Mouse (Mus musculus): Measurements from ENCODE around the gene Gm10057. TPM values are rescaled to one million over a fixed set of nuclear protein-coding genes. Genes with fewer than 3 reads are reported as not detected.
"Not testable (repeated sequence)": the region's sequence is repeated elsewhere in the genome, so short reads cannot be mapped to it uniquely, and the experiment has no call there.

Gm10057 gene
- not detected for polyA plus RNA-seq (2017; shearing (Covaris generic))

DNA sequence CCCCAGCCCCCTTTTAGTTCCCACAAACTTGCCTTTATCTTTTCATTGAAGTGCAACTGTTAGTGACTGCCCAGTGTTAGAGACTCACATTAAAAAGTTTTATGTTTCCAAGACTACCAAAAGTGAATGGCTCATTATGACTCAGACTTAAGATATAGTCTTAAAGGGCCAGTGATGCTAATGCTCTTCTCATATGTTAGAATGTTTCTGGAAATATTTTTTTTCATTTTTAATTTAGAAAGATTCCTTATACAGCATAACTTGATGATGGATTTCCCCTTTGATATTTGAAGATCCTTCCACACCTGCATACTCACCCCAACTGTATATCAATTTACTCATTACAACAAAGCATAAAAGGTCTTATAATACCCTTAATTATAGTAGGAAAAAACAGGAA is at the start of gene Gm10057:
Gene Gm10057 (minus strand): TSS at position 101 of the 400 bp plus-strand sequence.
- ATAC-seq = not testable (repeated sequence)

DNA sequence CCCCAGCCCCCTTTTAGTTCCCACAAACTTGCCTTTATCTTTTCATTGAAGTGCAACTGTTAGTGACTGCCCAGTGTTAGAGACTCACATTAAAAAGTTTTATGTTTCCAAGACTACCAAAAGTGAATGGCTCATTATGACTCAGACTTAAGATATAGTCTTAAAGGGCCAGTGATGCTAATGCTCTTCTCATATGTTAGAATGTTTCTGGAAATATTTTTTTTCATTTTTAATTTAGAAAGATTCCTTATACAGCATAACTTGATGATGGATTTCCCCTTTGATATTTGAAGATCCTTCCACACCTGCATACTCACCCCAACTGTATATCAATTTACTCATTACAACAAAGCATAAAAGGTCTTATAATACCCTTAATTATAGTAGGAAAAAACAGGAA is 21.1 kb downstream of the Gm10057 start, which contains the start of gene 4921511M17Rik:
Gene 4921511M17Rik (minus strand): TSS at position 101 of the 400 bp plus-strand sequence.
- not testable (repeated sequence) for ATAC-seq

DNA sequence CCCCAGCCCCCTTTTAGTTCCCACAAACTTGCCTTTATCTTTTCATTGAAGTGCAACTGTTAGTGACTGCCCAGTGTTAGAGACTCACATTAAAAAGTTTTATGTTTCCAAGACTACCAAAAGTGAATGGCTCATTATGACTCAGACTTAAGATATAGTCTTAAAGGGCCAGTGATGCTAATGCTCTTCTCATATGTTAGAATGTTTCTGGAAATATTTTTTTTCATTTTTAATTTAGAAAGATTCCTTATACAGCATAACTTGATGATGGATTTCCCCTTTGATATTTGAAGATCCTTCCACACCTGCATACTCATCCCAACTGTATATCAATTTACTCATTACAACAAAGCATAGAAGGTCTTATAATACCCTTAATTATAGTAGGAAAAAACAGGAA is 42.3 kb downstream of the Gm10057 start, which contains the start of gene Samt1:
Gene Samt1 (minus strand): TSS at position 101 of the 400 bp plus-strand sequence.
- not testable (repeated sequence) for ATAC-seq

Other genes starting within 250 kb of the Gm10057 start
- 10 to 100 TPM in 2 of 3 experiments, 1 to 10 TPM in 1; 9.3 to 22.9 (median 18.9) TPM for gene Spin2c, start 222.8 kb downstream of the Gm10057 start, polyA plus RNA-seq (2017; shearing (Covaris generic))
- not detected for gene Samt1, start 42.4 kb downstream of the Gm10057 start, polyA plus RNA-seq (2017; shearing (Covaris generic))
- not detected for gene 4921511M17Rik, start 21.2 kb downstream of the Gm10057 start, polyA plus RNA-seq (2017; shearing (Covaris generic))
- not detected for gene Gm15140, start 65.6 kb upstream of the Gm10057 start, polyA plus RNA-seq (2017; shearing (Covaris generic))

All from inflammation-experienced regulatory T-cells, adult 6 months (primary cell).